Mouse (Mus musculus) cerebellum, postnatal 4 days (tissue): Measurements from ENCODE around the gene Celf2.

ENCODE experiments used
- DNase-seq, 2 experiments: peaks; one replicate each; pipeline ENCODE4 v3.0.0; 2022; ENCODE audit warnings: low spot score in 2 of 2, mixed read lengths in 1 of 2

The Celf2 gene

DNA sequence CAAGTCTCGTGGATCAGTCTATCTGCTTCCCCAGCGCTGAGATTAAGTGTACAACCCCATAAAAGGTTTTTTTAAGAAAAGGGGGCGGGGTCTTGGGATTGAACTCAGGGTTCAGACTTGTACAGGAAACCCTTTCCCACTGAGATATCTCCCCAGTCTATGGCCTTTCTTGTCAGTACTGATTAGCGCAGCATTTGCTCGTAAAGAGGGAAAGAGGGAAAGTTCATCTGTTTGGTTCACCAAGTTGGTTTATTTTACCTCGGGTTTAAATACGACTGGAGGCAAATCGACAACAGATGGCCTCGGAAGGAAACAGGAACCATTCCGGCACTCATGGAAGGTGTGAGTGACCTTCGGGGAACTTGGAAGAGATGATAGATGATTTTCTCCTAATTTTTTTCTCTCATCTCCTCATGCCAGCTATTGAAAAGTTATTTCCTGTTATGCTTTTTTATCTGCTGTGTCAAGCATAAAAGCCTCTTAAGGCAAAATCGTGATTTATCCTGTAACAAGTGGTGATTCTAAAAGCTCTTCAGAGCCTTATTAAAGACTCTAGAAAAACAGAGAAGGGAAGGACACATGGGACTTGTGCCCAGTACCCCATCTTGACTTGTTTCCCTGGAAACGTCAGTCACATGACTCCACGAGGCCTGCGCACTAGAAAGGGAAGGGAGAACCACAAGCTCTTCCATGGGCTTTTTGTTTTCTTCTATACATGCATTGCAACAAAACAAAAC lies 585.5 kb downstream of the Celf2 start:
- DNase-seq, result no peak

DNA sequence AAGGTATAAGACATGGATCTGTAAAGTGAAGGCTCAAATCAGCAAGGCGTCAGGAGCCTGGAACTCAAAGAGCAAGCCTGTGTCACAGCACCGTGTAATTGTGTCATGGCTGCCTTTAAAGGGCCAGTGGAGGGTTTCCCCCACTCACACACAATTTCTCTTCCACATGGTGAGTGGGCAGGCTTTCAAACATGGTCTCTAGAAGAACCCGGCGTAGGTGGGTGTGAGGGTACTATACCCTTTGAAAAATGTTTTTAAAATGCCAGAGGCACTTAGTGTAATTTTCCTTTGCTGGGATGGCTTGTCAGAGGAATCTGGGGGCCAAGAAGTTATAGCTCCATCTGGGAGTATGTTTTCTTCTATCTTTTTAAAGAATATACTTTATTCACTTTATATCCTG lies 594.0 kb downstream of the Celf2 start:
- DNase-seq, result no peak

DNA sequence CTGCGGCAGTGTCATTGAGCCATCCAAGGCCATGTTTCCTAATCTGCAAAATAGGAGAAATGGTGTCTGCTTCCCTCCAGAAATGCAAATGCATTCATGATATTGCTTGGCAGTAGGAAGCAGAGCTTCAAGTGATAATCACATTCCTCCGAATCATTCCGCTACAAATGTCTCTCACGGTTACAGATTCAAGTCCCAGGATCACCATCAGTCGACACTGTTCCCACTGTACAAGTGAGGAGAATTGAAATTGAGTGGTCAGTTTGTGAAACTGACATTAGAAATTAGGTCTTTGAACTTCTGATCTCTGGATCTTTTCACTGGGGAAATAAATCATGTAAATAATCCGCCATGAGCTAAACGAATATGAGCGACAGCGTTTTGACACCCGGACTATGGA lies 596.0 kb downstream of the Celf2 start:
- no peak for DNase-seq

DNA sequence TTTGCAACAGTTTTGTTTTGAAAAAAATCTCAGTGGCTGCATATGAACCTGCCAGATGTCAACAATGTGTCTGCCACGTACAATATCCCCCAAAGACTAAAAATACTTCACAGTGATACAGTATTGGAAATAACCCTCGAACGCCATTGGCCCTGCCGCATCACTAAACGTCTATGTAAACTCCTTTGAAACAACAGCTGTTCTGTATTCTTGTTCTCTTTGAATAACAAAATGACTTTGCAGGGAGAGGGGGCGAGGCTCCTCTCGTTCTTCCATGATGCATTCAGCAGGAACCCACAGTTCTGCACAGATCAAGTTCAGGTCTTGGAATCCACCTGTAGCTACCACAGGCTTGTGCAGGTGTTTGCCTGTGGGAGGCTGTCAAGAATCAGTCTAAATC lies 597.4 kb downstream of the Celf2 start:
- DNase-seq, result no peak

DNA sequence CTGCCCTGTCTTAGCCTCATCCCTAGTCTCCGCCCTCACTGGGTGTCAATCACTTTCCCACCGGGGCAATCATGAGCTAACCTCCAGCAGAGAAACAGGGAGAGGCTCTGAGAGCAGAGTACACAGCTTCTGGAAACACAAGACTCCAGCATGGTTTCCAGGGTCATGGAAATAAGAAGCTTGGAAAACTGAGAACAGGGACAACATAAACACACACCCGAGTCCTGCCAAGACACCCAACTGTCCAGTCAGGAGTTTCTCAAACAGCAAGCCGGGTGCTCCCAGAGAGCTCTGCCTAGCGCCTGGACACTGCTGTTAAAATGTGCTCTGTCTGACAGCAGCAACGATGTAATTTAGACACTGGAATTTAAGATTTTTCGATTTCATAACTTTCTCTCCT lies 599.4 kb downstream of the Celf2 start:
- no peak for DNase-seq

DNA sequence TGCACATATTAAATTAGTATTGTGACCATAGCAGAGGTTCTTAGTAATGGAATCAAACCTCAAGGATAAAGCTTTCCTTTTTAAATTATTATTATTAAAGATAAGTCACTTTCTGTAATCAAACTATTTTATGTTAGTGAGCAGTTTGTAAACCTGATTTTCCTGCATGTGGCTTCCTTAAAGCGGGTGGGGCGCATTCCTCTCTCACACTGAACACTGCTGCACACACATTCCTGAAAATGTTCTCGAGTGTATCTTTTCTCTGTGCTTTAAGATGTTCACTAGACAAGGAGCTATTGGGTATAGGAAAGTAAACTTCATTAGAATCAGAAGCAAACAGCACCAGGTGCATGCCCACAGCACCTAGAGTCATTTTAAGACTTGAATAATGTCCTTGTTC lies 605.0 kb downstream of the Celf2 start:
- no peak for DNase-seq

DNA sequence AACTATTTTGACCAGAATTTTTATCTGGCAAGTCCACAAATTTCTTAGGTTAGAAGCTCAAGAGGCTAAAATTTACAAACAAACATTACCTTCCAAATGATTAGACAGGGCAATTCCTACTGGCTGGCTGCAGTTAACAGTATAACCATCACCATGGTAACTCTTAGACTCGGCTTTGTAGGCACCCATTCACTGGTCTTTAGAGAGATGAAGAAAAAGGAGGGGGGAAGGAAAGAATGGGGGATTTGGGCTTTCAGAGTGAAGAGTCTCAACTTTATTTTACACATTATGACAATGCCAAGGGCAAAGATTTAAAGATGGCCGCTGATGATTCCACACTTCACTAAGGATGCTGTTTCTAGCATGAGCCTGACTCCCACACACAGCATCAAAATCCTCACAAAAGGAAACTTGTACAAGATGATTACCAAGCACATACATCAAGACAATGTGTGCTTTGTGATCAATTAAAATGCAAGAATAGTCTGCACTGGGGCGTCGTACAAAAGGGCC lies 606.1 kb downstream of the Celf2 start:
- DNase-seq, result no peak

DNA sequence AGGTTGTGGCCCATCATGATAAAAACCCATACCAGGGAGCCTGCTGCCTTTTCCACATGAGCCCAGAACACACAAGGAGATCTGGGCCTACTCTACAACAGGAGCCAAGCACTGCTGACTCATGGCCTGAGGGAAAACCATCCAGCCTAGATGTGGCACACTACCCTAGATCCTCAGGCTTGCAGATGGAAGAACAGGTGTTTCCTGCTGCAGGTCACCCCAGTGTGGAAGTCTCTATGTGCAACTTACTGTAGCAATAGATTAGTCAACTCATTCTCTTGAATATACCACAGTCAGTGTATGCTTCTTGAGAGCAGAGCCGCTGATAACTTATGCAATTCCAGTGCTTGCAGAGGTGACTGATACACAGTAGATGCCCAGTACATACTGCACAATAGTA lies 612.5 kb downstream of the Celf2 start:
- DNase-seq, result no peak

DNA sequence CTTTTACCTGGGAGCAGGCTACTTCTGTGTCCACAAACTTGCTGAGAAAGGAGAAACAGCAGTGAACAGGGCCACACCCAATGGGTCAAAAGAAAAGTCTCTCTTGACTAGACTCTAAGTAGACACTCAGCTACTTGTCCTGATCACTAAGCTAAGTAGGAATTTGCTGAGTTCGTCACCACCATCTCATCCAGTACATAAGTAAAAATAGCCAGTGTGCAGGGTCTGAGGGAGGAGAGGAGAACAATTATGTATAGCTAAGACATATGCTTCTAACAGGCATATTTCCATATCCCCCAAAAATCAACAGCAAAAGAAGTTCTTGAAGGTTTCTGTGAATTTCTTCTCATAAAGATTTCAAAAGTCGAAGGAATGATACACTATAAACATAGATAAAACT lies 615.8 kb downstream of the Celf2 start:
- no peak for DNase-seq

DNA sequence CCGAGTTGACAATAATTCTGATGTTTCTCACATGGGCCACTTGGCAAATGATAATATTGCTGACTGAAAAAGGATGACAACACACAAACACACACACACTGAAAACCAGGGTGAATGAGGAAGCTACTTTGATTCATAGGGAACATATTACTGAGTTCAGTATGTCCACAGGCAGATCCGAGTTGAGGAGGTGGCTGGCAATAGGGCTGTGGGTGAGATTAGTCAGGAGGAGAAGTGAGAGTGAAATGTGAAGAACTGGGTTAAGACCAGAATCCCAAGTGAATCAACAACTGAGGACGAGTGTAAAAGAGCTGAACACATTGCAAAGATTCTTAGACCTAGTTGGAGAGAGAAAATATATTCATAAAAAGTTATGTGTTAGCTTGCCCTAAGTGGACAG lies 616.3 kb downstream of the Celf2 start:
- no peak for DNase-seq

DNA sequence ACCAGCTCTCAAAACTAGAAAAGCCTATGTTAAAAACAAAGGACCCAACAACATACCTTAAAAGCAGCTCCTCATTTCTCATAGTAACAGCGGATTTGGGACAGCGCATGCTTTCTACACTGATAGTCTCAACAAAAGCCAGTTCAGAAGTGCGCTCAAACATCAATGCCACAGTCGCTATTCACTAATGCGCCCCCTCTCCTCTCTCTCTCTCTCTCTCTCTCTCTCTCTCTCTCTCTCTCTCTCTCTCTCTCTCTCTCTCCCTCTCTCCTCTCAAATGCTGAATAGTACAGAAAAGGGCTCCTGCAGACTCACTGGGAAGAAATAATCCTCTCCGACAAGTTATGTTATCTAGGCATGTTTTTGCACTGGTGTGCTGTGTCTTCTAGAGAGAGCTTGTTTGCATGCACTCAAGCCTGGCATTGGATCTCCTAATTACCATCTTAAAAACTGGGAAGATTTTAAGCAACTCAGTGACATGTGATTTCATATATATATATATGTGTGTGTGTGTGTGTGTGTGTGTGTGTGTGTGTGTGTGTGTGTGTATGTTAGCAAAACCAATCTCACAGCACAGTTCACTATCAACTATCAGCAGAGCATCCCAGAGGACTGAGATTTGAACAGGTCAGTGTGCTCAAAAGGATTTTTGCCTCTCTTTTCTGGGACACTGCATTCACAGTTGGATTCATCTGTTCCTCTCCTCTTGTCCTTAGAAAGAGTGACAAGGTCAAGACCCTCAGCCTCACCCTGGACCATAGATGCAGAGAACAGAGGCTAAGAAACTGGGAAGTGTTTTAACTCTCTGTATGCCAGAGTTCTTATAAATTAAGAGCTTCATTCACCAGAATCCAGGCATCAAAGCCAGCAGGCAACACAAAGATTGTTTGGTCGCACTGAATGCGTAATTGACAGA lies 624.3 kb downstream of the Celf2 start:
- DNase-seq, result no peak

DNA sequence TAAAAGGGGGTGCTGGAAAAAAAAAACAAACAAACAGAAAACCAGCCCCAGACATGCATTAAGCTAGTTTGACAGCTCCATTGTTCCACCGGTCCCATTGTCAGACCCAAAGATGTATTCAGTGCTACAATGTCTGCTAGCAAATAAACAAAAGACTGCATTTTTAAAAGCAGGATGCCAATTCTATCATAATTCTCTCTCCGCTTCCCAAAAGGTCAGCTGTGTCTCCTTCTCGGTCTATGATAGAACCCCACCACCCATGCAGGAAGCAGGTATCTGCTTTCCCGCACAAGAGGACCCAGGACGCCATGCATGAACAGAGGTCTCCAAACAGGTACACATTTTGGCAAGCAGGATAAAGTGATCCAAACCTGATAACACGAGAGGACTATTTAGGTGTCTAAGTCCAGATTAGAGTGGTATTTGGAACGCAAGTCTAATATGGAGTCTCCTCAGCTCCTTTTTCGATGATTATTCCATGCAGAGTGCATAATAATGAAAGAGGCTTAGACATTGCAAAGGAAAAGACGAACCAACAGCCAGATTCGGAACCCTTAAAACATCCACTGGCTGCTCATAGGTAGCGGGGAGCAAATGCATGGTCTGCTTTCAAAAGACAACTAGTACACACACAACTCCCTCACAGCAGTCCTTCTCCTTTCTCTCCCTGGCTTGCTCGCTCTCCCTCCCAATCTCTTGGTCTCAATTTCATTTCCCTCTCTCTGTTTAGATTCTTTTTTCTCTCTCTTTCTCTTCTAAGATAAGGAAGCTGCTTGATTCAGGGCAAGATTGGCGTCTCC lies 625.2 kb downstream of the Celf2 start:
- DNase-seq, result no peak

DNA sequence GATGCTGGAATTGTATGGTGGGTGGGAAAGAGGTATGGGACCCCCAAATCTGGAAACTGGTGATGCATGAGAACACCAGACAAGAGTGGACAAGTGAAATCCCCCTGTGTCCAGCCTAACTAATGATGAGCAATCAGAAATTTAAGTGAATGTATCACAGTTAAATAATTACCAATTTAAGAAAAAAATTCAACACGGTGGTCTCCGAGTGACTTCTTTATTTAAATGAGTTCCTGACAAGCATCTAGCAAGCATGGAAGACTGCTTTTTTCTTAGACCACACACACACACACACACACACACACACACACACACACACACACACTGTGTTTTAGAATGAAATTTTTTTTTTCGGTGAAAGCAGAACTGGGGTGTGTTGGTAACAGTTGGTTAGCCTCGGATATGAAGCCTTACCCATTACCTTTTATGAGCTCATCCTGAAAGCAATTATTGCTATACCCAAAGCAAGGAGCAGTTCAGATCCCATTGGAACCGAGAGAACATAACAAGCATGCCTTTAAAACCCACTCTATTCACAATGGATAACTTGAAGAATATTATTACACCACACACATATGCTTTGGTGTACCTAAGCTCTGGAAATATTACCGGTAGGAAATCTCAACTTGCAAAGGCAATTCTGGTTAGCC lies 627.0 kb downstream of the Celf2 start:
- no peak for DNase-seq

DNA sequence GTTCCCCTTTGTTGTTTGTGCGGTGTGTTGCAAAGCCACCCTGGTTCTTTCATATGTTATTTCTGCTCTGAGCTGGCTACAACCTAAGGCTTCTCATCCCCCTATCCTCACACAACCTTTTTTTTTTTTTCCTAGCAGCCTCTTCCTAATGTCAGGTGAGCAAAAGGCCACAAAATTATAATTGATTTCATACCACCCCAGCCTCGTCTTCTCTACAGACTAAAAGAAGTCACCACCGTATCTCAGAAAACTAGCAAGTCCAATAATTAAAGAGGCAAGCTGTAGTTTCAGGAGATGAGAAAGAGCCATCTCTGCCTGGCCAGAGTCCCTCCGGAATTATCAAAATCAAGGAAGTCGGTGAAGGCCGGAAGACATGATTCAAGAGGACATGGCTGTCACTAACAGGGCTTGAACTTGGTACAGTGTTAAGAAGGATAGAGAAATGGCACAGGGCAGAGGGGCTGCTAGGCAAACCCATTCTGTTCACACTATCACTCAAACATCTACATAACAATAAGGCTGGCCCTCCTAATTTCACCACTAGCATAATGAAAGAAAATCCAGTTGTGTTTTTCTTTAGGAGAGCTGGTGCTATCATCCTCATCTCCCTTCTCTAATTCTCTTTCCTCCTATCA lies 628.3 kb downstream of the Celf2 start:
- DNase-seq, result no peak

DNA sequence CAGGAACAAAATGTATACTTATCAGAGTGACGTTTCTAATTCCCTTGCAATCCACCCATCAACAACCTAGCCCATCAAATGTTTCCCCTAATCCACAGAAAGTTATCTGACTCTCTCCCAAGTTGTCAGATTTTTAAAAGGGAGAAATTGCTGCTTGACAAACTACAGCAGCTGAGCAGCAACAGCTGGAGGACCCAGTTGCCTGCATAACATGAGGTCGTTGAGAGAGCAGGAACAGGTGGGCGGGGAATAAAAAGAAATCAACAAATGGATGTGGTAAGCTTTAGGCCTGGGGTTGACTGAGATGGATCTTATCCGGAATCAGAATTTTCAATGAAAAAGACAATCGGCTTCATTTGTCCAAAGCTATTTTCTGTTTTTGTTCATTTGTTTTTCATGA lies 632.3 kb downstream of the Celf2 start:
- no peak for DNase-seq

DNA sequence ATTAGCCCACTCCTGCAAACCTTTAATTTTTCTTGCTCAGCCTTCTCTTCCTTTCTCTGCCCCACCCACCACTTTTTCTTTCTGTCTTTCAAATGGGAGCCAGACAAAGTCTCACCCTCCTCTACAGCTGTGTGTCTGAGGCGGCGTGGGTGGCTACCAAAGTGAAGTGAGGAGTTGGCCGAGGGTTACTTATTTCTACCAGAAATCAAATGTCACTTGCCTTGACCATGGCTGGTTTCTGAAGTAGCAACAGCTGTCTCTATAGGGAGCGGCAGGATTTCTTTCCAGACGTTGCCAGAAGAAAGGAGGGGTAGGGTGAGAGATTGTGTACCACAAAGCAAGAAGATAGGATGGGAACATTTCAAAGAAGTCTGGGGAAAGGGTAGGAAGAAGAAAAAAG lies 632.8 kb downstream of the Celf2 start:
- no peak for DNase-seq

DNA sequence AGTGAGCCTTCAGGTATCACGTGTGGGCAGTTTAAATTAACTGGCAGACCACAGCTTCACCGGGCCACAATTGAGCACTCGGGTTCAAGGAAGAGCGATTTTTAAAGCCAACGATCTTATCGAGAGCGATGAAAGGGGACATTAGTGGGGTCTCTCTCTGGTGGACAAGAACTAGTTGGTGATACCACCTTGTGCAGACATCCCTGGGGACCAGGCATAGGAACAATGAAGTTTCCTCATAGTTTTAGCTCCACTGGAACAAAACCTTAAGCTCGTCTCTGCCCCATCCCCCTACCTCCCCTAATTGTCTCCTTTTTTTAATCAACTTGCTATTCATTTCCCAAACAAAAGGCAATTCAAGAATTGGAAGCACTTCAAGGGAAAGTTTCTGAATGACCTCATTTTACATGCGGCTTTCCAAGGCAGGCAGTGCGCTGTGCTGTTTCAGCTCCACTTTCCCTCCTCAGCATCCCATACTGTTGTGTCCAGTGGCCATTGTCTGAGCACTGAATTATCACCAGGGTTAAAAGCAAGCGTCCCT lies 634.2 kb downstream of the Celf2 start:
- DNase-seq, result no peak

DNA sequence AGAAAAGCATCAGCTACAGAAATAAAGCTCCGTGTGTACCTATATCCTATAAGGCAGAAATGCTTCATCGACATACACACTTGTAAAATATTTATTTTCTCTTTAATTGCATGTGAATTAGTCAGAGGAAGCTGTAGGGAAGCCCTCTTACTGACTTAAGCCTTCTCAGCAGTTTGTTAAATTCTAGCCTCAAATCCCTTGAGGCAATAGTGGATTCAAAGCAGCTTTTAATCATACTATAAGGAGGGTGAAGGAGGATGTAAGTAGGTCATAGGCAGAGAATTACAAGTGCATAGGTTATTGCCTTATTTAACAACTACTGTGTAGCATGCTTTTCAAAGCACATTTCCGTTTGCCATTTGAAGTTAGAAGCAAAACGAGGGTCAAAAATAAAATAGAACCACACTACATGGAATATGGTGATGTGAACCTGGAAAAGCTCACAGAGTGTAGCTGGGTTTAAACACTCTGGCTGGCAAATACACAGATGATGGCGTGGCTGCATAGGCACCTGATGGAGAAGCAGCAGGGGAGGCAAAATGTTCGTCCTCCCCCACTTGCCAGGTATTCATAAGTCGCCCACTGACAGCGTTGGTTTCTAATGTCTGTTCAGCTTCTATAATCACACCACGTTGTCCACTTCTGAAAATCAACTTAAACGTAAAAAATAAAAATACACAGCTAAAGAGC lies 635.0 kb downstream of the Celf2 start:
- DNase-seq, result no peak

DNA sequence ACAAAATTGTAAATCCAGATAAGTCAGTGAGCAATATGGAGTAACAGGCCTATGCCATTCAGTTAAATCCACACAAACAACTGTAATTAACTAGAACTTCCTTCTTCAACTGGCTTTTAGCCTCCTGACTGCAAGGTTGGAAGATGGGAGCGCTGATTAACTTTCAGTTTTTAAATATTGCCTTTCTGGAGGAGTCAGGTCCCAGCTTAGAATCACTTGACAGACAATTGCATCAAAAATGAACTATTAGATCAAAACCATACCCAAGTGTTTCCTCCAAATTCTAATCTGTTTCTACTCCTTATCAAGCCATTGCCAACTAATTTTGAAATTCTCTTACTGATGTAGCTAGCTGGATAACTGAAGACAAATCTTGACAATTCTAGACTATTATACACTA lies 635.7 kb downstream of the Celf2 start:
- no peak for DNase-seq

DNA sequence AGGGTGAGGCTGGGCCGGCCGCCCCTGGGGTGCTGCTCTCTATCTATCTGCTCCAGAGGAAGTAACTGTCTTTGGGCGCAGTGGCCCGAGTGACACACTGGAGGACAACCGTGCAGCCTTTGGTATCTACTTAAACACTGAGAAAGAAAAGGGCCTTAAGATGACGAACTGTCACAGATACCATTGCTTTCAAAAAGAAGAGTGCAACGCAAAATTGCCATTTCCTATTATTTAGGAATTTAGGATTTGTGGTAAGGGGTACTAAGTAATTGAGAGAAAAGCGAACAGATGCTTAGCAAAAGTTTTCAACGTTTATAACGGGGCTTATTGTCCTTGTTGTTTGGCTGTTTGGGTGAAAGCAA lies 636.5 kb downstream of the Celf2 start:
- no peak for DNase-seq
